Mouse (Mus musculus) heart, postnatal 36 days (tissue): Measurements from ENCODE around the gene Sfrp4. TPM values are rescaled to one million over a fixed set of nuclear protein-coding genes. Genes with fewer than 3 reads are reported as not detected.
"Not testable (repeated sequence)": the region's sequence is repeated elsewhere in the genome, so short reads cannot be mapped to it uniquely, and the experiment has no call there.

Experiments
- DNase-seq, 2 experiments: peaks; one replicate each; pipeline ENCODE4 v3.0.0; 2021 to 2022
- intact Hi-C: fragments of 180-260 bp; cut with DNase I; formaldehyde crosslinking; loops from one replicate; pipeline ENCODE4 v1.15.1; 2025
- total RNA-seq, 2 experiments: library from RNA; stranded (reverse); gene quantifications; 2 replicates each; pipeline ENCODE4 v1.2.3; 2021

Sfrp4 gene
- under 1 TPM; 0.16 to 0.58 TPM for total RNA-seq

DNA sequence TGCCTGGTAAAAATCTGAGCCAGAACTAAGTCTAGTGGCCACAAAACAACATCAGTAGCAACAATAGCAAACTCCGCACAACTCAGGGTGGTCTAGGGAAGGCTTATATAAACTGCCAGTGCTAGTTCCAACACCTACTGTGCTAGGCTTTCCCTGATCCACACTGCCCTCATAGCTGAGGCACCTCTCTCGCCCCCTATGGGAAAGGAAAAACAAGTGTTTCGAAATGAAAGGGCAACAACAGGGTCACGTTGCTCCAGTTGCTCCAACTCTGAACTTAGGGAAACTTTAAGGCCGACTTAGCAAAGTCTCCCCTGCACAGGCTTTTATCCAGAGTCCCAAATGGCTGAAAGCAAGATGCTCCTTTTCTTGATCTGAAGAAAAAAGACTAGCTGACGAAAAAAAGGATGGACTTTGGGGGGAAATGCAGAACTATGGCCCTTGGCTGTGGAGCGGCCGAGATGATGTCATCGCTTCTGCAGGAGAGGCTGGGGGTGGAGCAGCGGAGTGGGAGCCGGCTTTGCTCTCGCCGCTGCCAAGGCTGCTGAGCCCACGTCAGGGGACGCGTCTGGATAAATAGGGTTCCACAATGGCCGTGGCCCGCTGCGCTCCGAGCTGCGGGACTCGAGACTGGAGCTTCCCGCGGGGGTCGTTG, at the start of gene Sfrp4:
TSS of gene Sfrp4 (plus strand) at position 532 of the 655 bp plus-strand sequence.
- intact Hi-C loops: no loop called here
- peak; percentile 38 for DNase-seq

DNA sequence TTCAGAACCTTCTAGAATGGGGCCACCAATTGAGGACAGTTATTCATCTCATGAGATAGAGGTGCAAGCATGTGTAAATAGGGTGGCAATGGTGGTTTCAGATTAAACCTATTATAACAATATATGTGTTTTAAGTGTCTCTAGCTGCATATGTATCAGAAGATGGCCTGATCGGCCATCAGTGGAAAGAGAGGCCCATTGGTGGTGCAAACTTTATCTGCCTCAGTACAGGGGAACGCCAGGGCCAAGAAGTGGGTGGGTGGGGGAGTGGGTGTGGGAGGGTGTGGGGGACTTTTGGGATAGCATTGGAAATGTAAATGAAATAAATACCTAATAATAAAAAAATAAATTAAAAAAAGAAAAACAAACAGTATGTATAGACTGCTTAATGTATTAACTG, 48.2 kb upstream of the Sfrp4 start:
- intact Hi-C loops, DNase-seq: not testable (repeated sequence)

DNA sequence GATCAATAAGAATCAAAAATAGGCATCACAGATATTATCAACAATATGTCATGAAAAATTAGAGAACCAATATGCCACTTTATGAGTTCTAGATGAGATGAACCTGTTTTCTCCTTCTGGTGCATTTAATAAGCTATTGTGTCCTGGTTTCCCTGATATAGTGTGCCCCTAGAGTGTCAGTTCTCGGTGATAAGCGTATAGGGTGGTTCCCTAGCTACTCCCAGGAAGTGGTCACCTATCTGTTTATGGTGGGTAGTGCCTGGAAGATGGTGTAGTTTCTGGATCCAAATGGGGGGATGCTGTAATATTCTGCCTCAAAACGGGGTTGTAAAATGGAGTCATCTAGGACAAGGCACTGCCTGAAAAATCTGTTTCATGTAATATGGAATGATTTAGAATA, 47.0 kb upstream of the Sfrp4 start:
- intact Hi-C loops: no loop called here

DNA sequence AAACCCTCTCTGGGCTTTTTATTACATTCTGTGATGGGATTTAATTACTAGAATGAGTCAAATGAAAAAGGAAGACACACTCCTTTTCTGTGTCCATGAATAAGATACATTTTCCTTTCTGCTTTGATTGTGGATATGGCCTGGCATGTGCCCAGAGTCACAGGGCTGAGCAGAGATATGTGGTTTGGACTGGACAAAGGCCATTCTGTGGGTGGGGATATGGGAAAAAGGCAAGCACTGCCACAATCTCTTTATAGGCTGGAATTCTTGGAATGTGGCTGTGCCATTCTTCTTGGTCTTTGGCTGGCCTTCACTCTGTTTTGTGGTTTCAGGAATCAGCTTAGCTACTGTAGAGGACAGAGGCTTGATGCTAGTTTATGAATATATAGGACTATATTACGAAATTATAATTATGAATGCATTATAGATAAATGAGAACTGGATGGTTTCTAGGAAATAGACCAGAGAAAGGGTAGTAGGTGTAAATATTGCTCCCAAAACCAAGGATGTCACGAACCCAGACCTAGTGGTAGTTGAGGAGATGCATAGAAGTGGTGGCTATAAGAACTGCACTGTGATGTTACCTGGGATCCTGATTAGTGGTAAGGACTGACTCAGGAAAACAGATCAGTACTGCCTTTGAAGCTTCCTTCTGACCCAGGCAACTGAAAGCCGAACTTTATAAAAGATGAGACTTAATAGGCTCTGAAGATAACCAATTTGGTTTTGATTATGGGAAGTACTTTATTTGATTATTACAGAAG, 31.7 kb upstream of the Sfrp4 start:
- intact Hi-C loops: no loop called here
- DNase-seq: no peak

More for the DNA sequence above, 47.0 kb upstream of the Sfrp4 start:
- no peak for DNase-seq

DNA sequence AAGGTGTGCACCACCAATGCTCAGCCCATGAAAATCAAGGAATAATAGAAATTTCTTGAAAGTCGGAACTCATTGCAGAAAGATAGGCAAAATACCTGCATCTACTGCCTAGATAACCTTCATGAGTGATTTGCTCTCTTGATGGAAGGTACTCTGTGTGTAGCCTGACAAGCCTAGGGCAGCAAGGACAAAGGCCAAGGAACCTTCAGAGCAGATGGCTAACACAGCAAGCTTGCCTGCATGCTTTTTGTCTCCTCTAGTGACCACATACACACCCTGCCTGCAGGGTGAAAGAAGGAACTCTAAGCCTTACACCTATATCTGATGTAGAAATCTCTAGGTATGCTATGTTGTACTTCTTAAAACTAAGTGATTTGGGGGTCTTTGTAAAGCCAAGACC, 27.8 kb upstream of the Sfrp4 start:
- no peak for DNase-seq
- intact Hi-C loops: no loop called here

DNA sequence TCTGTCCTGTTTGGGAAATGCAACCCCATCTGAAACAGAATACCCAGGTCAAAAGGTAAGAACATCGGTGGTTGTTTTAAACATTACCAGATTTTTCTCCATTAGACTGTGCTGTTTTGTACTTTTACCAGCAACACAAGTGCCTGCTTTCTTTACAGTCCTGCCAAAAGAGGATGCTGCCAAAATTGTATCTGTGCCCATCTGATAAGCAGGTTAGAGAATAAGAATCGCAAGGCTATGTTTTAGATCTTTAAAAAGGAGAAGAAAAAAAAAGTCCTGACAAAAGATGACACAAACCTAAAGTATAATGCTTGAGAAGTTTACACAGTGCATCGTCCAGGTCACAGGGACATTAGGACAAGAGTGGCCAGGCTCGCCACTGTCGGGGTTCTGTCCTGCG, 23.7 kb upstream of the Sfrp4 start:
- no peak for DNase-seq
- intact Hi-C loops: no loop called here

DNA sequence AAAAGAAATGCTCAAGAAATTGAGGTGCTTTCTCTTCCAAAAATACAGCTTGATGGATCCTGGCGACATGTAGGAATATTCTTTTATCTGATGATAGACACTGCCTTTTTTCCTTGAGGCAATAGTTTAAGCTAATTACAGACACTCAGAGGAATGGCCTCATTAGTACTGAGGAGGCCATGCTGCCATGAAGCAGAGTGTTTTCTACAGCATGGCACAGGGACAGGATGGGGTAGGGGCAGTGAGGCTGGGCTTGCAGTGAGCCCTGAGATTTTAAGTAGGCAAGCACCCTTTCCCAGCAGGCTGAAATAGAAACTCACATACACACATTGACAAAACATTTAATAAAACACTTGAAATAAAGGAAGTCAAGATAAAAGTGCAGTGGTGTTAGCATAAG, 20.4 kb upstream of the Sfrp4 start:
- DNase-seq: no peak
- intact Hi-C loops: no loop called here

DNA sequence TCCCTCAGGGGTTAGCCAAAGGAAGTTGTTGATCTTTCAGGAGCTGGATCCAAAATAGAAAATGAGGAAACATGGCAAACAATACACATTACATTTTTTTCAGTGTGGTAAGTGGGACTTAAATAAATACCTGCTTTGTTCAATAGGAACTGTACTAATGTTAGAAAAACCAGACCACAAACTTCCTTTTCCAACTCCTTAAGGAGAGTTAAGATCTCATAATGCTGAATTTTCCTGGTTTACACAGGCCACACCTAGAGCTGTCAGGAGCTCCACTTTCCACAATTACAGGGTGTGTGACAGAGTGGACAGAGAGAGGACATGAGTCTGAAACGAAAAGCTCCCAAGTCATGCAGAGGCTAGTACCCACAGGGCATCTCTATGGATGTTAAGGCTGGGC, 19.2 kb upstream of the Sfrp4 start:
- DNase-seq: no peak
- intact Hi-C loops: no loop called here

DNA sequence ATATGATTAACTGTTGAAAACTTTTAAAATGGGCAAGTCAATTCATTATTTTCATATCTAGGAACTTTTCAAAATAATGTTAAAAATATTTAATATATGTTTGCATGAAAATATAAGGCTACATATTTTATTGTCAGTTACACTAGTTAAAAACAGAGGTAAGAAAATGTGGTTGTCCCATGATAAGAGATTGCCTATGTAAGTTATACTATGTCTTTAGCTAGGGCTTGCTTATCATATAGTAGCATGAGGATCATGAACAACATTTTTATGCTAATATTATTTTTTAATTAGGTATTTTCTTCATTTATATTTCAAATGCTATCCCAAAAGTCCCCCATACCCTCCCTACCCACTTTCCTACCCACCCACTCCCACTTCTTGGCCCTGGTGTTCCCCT, 18.0 kb upstream of the Sfrp4 start:
- intact Hi-C loops: no loop called here
- DNase-seq: no peak

DNA sequence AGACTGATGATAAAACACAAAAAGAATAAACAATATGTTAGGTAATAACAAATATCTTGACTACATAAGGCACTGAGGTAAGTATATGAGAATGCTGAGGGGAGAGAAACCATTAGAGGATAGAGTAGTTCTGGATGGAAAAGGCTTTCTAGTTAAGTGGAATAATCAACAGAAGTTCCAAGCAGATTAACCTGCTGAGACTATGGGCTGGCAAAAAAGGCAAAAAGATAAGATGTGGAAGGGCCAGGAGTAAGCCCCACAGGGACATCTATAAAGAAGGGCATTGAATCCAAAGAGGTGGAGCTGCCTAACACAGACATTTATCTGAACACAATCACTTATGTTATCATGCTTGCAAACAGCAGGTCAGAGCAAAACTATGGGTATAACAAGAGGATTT, 14.8 kb upstream of the Sfrp4 start:
- DNase-seq: no peak
- intact Hi-C loops: no loop called here

DNA sequence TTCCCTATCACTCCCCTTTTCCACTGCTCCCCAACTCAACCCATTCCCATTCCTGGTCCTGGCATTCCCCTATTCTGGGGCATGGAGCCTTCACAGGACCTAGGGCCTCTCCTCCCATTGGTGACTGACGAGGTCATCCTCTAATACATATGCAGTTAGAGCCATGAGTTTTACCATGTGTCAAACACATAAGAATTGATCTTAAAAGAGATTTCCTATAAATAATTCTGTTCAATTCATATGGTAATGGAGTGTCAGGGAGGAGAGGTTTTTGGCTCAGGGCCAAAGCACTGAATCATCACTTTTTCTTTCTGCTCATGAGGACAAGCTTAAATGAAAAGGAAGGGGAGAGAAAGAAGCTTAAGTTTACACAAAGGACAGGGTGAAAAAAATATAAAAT, 10.6 kb upstream of the Sfrp4 start:
- intact Hi-C loops: no loop called here
- DNase-seq: no peak

DNA sequence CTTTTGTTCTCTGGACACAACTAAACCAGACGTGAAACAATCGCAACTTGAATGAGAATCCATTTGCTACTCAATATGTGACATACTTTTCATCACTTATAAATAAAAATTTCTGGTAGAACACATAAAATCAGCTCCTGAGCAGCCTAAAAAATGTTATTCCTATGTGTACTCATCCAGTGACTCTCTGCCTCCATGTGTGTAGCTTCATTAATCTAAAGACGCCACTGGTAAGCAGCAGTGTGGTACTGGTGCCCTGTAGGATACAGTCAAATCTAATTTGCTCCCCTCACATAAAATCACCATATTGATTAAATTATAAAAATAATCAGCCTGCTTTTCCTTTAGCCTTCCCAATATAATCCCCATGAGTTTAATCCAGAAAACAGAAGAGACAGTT, 9.9 kb upstream of the Sfrp4 start:
- intact Hi-C loops: no loop called here
- DNase-seq: no peak

DNA sequence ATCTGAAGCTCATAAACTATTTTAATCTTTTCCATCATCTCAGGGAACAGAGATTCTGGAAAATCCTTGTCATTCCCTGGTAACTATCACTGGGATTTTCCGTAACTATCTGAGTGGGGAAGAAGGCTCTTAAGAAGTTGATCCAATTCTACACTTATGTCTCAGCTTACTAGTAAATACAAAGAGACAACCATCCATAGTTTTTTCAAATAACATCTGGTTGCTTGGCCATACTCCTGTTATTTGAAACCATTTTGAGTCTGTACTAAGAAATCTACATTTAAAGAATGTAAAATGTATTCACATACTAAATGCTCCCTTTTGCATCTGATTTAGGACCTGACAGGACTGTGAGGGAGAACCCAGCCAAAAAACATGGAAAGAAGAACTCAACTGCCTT, 9.5 kb upstream of the Sfrp4 start:
- DNase-seq: no peak
- intact Hi-C loops: no loop called here

DNA sequence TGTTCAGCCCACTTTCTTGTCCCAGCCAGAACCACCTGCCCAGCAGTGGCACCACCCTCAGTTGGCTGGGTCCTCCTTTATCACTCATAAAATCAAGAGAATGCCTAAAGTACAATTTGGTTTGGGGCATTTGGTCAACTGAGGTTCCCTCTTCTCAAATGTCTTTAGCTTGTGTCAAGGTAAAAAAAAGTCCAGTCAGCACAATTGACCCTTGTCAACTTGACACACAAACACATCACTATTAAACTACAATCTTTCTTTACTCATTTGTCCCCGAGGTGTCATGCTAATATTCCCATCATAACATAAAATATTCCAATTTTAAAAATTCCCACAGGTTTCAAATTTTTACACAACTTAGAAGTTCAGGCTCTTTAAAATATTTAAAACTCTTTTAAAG, 8.6 kb upstream of the Sfrp4 start:
- intact Hi-C loops: no loop called here
- no peak for DNase-seq

DNA sequence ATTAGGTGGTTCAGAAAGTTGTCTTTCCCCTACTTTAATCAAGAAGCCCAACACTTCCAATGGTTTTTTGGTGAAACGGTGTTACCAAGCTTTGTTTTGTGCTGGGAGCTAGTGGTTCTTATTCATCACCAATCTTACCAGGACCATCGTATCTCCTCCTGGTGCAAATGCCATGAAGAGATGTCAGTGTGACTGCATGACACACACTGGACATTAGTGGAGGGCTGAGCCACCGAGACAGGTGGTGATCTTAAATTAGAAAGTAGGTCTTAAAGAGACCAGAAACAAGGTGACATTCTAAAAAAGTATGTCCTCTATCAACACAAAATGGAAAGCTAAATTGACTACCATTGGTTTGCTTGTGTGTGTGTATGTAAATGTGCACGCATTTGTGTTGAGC, 4.8 kb upstream of the Sfrp4 start:
- intact Hi-C loops: no loop called here
- no peak for DNase-seq

DNA sequence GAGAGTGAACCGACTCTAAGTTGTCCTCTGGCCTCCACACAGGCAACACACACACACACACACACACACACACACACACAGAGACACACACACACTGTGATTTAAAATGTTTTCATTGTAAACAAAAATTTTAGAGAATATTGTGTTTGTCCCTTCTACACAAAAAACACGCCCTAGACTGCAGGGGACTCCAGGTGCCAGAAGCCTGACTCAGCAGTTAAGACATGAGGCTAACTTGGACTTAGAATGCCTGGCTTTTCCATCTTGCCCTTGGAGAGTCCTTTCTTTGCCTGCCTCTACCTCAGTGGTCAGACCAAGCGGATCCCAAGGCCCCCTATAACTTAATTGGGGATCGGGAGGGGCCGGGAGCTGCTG, 4.1 kb upstream of the Sfrp4 start:
- intact Hi-C loops: no loop called here

DNA sequence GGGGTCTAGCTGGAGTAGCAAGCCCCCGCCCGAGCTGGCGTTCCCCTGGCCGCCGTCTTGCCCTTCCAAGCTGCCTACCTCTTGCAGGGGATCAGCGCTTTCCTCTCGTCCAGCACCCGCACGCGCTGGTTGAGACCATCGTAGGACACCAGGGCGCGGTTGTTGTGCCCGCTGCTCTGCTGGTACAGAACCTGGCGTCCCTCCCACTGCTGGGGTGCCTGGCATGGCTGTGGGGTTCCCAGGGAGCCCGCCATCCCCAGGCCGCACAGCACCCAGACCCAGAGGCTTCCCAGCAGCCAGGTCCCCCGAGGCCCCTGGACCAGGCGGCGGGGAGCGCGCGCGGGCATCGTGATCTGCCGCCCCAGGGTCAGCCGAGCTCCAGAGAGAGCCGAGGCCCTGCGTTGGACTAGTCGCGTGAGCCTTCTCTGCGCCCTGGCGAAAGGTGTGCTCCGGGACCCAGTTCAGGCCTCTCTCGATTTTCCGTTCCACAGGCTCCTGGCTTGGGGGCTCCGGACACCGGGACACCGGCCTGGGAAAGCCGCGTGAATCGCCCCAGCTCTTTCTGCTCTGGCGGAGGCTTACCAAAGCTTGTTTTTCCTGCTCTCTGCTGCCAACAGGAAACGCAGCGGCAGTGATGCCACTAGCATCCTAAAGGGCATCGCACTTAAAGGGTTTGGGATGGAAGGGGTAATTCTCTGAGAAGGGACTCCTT, 3.5 kb upstream of the Sfrp4 start, which contains the start of gene Epdr1:
TSS of gene Epdr1 (minus strand) at position 712 of the 712 bp plus-strand sequence.
- DNase-seq: peak; percentile 32 to 53
- intact Hi-C loops: no loop called here

More for the DNA sequence above, 4.1 kb upstream of the Sfrp4 start:
- no peak for DNase-seq

DNA sequence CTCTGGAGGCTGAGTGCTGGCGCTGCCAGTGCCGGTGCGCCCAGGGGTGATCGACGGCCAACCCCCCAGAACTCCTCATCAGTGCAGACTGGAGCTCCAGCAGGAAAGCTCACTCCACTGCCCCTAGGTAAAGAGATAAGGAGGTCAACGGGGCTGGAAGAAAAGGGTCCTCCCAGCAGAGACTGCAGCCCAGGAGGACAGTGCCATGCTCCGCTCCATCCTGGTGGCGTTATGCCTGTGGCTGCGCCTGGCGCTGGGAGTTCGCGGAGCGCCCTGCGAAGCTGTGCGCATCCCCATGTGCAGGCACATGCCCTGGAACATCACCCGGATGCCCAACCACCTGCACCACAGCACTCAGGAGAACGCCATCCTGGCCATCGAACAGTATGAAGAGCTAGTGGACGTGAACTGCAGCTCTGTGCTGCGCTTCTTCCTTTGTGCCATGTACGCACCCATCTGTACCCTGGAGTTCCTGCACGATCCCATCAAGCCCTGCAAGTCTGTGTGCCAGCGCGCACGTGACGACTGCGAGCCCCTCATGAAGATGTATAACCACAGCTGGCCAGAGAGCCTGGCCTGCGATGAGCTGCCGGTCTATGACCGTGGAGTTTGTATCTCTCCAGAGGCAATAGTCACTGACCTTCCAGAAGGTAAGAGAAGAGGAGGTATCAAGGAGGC, 463 bp downstream of the Sfrp4 start:
- peak in 1 of 2 experiments; percentile 5 for DNase-seq

DNA sequence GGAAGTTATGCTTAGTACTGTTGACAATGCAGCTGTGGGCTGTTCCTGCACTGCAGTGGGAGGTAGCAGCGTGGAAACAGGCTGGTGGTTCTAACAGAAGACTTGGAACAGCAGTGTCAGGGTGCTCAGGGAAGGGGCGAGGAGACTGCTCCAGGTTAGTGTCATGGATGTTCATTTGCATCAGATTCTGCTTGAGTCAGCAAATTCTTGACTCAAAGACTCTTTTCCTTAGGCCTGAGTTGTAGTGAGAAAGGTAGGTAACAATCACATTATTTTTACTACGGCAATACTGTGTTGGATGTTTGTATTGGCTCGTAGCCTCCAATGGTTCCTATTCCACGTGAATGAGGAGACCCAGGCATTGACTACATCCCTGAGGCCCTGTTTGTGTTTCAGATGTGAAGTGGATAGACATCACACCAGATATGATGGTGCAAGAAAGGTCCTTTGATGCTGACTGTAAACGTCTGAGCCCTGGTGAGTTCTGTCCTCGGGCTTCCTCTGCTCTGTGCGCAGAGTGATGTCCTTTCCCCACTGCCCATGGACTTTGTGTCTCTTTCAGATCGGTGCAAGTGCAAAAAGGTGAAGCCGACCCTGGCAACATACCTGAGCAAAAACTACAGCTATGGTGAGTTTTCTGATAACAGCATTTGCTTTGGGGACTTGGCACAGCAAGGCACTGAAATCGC, 1.9 kb downstream of the Sfrp4 start:
- intact Hi-C loops: no loop called here
- DNase-seq: no peak

More for the DNA sequence above, 463 bp downstream of the Sfrp4 start:
- intact Hi-C loops: no loop called here

DNA sequence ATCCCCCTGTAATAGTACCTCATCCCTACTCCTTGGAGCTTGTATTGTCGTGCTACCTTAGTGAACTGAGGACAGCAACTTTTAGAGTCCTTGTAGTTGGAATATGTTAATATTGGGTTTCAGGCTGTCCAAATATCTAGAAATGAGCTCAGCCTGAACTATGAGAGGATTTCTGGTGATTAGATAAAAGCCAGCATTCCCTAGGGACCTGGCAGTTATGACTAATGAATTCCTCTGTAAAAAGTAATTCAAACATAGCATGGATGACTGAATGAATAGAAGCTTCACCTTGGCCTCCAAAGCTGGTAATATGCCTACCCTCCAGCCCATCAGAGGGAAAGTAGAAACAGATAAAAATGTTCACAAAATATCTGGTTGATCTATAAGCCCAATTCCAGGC, 3.6 kb downstream of the Sfrp4 start:
- intact Hi-C loops: no loop called here
- DNase-seq: no peak
